Mouse (Mus musculus) cerebellum, adult 9-11 months (tissue): ENCODE data around the gene Dtx3l.
"Not testable (repeated sequence)": the region's sequence is repeated elsewhere in the genome, so short reads cannot be mapped to it uniquely, and the experiment has no call there.

Source experiments
- DNase-seq: peaks from one replicate; pipeline ENCODE4 v3.0.0; 2022

Gene Dtx3l

GRCm38 (mm10) chr16:35938211-35939151 lies at the start of gene Dtx3l, which contains the start of gene Parp9:
Gene Dtx3l, minus strand, starts transcription at chr16:35939151.
Gene Parp9, plus strand, starts transcription at chr16:35938470.
- peak; percentile 30 for DNase-seq

DNA sequence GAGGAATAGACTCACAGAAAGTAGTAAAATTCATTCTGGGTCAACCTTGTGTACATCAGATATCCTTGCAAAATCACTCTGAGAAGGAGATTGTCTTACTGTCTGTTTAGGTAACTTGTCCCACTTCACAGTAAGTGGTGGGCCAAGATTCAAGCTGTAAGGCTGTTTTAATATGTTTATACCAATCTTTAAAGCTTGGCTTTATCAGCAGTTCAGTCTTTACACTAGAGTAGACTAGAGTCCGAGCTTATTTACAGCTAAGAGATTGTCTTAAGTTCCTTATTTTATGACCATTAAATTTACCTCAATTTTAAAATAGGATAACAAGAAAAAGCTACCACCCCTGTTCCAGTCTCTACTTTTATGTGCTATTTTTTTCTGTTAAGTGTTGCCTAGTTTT lies 49.0 kb upstream of the Dtx3l start:
- no peak for DNase-seq

- peak; percentile 11 for DNase-seq
Measured at GRCm38 (mm10) chr16:35984471-35984870, 45.5 kb upstream of the Dtx3l start.

DNA sequence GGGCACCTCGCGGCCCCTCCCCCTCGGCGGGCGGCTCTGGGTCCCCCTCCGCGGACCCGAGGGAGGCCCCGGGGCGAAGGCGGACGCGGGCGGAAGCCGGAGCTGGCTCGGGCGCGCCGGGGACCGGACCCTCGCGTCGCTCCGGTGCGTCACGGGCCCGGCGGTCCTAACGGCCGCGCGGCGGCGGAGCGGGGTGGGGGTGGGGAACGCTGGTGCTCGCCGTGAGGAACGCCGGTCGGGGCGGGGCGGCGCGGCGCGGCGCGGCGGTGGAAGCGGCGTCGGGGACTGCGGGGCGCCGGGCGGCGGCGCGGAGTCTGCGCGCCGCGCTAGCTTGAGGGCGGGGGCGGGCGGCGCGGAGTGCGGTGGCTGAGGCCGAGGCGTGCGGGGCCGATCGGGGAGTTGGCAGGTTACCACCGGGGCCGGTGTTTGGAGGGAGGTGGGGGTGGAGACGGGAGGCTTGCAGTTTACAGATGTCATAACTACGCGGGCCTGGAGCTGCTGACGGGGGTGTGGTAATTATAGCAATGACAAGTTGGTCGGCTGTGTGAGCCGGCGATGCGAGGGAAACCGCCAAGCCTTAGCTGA lies 44.7 kb upstream of the Dtx3l start:
- DNase-seq, result peak; percentile 83

DNA sequence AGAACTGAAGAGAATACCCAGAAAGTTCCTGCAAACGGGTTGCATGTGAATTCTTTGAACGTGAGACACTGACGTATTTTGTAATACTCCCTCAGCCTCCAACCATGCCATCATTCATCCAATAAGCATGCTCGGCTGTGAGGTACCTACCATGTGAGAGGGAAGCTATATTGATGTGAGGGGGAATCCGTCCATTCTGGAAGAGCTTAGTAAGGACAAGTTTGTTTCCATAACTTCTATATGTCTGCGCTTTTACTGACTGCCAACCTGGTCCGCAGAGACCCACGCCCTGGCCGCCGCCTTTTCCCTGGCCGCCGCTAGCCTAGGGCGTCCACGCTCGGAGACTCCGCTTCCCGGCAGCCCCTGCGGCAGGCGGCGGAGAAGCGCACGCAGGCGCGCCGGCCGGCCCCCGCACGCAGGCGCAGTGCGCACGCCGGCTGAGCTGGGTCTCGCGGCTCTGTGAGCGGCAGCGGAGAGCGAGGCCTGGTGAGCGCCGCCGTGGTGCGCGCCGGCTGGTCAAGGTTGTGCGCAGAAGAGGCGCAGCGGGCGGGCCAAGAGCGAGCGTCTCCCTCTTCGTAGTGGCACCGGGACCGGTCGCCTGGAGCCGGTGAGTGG lies 44.1 kb upstream of the Dtx3l start:
- peak; percentile 94 for DNase-seq

DNA sequence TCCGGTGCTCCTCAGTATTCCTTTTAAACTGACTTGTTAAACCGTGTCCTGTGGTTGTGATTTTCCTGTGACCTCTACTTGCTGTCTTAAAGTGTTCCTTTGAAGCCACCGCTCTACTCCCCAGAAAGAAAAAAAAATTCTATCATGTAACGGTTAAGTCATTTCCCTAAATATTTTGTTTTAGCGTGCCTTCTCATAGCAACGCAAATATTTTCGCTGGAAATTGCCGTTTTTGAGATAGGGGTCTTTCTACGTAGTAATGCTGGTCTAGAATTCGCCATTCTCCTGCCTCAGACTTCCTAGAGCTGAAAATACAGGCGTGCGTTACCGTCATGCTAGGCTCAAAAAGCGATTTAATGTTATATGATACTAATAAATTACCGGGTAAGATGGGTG lies 43.6 kb upstream of the Dtx3l start:
- no peak for DNase-seq

- peak; percentile 95 for DNase-seq
Measured at GRCm38 (mm10) chr16:35981363-35981821, 42.4 kb upstream of the Dtx3l start.

- DNase-seq, result not testable (repeated sequence)
Measured at GRCm38 (mm10) chr16:35978450-35978849, 39.5 kb upstream of the Dtx3l start, which contains the start of gene Kpna1. Gene Kpna1, plus strand, starts transcription at chr16:35978750.

DNA sequence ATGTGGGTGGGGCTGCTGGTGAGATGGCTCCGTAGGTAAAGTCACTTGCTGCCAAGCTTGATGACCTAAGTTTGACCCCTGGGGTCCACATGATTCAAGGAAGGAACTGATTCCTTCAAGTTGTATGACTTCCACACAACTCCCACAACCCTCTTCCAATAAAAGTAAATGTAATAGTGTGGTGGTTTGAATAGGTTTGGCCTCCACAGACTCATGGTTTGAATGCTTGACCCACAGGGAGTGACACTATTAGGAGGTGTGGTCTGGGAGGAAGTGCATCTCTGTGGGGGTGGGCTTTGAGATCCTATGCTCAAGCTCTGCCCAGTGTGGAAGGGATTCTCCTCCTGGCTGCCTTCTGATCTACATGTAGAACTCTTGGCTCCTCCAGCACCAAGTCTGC lies 35.1 kb upstream of the Dtx3l start:
- DNase-seq, result no peak

DNA sequence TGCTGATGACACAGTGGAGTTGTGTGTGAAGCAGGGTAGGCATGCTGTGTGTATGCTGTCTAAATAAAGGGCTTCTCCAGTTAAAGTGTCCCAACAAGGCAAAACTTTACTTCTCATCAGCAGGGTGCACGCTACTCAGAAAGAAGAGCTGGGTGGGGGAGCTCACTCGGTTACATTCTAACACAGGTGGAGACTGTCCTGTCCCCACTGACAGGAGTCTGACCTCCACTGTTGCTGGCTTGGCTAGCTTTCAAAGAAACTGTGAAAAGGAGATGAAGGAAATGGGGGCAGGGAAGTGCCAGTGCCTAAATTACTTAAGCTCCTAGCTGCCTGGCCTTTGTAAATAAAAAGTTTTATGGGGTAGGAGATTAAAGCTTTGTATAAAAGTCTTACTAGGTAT lies 29.2 kb upstream of the Dtx3l start:
- DNase-seq, result no peak

DNA sequence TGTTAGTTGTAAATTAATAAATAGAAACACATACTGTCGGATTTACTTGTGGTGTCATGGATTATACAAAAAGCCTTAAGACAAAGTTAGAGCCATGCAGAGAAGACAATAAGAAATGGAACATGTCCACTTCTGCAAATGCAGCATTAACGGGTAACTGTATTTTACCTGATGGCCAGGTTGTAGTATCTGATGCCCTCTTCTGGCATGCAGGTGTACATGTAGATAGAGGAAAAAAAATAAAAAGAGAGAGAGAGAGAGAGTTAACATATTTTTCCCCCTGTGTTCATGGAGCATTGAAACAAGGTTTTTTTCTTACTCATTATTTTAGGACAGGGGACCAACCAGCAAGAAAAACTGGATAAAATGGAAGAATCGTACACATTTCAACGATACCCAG lies 28.4 kb upstream of the Dtx3l start:
- DNase-seq, result no peak

- no peak for DNase-seq
Measured at GRCm38 (mm10) chr16:35966411-35967115, 27.6 kb upstream of the Dtx3l start.

DNA sequence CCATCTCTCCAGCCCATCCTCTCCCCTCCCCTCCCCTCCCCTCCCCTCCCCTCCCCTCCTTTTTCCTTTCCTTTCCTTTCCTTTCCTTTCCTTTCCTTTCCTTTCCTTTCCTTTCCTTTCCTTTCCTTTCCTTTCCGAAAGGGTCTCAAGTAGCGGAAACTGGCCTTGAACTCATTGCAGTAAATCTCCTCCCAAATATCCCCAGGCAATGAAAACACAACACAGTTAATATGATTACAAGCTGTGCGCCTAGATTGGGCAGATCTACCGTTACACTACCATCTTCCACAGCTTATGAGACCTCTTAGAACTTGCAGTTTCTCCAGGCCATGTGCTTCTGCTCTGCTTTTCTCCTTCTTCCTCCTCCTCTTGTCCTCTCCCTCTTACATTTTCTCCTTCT lies 27.0 kb upstream of the Dtx3l start:
- DNase-seq, result not testable (repeated sequence)

- no peak for DNase-seq
Measured at GRCm38 (mm10) chr16:35952628-35953130, 13.7 kb upstream of the Dtx3l start.

DNA sequence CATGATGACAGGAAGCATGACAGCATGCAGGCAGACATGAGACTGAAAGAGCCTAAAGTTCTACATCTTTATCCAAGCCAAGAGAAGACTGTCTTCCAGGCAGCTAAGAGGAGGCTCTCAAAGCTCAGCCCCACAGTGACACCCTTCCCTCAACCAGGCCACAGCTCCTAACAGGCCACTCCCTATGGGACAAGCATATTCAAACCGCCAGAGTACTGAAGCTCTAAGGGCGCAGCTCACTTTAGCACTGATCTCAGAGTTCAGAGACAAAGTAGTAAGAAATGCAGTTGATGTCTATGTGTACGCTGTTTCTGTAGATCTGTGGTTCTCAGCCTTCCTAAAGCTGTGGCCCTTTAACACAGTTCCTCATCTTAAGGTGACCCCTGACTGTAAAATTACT lies 12.3 kb upstream of the Dtx3l start:
- no peak for DNase-seq

- no peak for DNase-seq
Measured at GRCm38 (mm10) chr16:35949264-35949663, 10.3 kb upstream of the Dtx3l start.

DNA sequence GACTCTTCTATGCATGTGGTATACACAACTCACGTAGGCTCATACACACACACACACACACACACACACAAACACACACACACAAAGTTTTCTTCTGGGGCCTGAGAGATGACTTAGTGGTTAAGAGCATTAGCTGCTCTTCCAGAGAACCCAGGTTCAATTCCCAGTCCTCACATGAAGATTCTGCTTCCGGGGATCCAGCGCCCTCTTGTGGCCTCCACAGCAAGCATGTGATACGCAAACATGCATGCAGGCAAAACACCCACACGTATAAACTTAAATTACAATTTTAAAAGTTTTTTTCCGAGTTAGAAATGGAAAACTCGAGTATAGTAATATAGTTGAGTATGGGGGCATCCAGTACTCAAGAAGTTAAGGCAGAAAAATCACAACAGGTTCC lies 2.4 kb upstream of the Dtx3l start:
- no peak for DNase-seq

DNA sequence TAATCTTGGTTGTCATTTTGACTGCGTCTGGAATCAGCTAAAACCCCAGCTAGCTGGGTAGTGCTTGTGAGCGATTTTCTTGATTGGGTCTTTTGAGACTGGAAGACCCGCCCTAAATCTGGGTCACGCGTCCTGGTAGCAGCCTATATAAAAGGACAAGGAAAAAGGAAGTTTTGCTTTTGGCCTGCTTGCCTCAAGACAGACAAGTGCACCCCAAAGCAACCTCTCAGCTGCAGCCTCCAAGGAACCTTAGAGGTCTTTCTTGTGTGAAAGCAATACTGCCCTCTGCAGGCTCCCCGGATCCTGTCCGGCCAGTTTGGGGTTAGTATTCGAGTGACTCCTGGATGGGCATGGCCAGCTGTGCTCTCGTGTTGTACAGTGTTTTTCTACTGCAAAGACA lies 739 bp upstream of the Dtx3l start:
- DNase-seq, result peak; percentile 60

DNA sequence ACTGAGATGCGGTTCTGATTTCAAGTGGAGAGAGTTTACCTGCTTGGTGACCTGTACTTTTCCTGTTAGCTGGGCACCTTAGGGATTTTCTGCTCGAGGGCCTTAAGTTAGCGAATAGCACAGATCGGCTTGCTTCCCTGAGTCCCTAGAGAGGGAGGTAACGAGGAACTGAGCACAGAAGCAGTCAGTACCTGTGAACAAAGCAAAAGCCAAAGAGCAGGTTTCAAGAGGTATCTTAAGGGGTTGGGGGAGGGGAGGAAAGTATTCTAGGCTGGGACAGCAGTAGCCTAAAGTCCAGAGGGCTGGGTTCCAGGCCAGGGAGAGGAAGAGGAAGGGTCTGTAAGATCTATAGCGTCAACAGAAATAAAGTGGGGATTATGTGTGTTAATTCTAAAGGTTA lies 310 bp upstream of the Dtx3l start:
- peak; percentile 6 for DNase-seq

- DNase-seq, result no peak
Measured at GRCm38 (mm10) chr16:35933181-35933580, 5.8 kb downstream of the Dtx3l start.

- DNase-seq, result no peak
Measured at GRCm38 (mm10) chr16:35932179-35933055, 6.5 kb downstream of the Dtx3l start.

GRCm38 (mm10) chr16:35924341-35924740 lies 14.6 kb downstream of the Dtx3l start:
- no peak for DNase-seq
